Mouse (Mus musculus) urinary bladder, adult 18-20 months (tissue): ENCODE data around the gene Actr3.
"Not testable (repeated sequence)": the region's sequence is repeated elsewhere in the genome, so short reads cannot be mapped to it uniquely, and the experiment has no call there.

Experiments used
- DNase-seq, 2 experiments: peaks; one replicate each; pipeline ENCODE4 v3.0.0; 2022; ENCODE audit warnings: low spot score in 2 of 2, mixed read lengths in 2 of 2

The Actr3 gene

DNA sequence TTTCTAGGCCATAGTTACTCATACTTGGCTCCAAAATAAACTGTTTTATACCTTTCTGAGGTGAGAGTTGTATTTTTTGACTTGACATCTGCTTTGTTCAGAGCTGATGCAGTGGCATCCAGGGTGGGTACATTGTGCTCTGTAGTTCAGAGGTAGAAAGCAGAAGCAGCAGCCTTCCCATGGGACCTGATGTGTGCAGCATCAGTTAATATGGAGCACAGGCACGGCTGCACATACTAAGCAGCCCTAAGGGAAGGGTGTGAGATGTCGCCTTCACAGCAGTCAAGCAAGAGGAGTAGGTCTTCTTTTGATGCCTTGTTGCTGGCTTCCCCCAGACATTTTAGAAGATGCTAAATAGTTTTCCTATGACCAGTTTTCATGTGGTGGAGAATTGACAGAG is 3.3 kb upstream of the Actr3 start:
- no peak for DNase-seq

GRCm38 (mm10) chr1:125437927-125438326 is 2.4 kb upstream of the Actr3 start:
- DNase-seq, result no peak

- DNase-seq, result no peak
Observed at GRCm38 (mm10) chr1:125437161-125437560, 1.6 kb upstream of the Actr3 start.

GRCm38 (mm10) chr1:125435018-125435368 is 534 bp downstream of the Actr3 start:
- no peak for DNase-seq

DNA sequence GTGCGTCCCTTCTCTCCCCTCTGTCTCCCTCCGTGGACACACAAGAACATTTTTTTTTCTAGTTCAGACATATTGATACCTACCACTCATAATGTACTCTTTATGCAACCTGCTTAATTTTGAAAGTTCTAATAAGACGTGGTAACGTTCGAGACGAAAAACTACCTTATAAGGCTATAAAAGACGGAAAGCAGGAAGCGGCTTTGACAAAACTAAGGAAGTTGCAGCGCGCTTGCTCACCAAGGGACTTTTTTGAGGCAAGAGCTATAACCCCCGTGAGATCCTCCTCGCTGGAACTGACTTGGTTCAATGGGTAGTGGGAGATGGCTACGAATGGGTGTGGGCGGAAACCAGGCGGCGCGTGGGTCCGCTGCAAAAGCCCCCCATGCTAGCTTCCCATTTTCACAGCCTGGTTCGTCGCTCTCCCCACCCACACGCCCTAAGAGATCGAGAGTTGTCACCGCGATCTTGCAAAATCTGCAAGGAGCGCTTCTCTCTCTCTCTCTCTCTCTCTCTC is 984 bp downstream of the Actr3 start:
- DNase-seq, result peak; percentile 33 to 42

DNA sequence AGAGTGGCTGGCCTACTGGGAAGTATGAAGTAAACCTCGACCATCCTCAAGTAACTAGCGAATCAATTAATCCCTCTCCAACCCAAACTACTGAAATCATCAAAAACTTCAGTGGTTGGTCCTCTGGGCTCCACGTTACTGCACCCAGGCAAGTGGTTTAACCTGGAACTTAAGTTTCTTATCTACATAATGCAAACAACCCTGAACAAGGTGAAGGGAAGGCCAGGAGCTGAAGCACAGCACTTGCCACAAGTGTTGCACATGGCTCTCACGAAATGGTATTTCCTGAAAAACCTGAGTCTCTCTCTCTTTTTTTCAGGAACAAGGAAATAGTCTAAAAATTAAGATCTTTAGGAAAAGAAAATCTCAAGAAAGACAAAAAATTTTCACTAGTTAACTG is 4.2 kb downstream of the Actr3 start:
- no peak for DNase-seq

- DNase-seq, result no peak
Observed at GRCm38 (mm10) chr1:125430737-125431136, 4.8 kb downstream of the Actr3 start.

DNA sequence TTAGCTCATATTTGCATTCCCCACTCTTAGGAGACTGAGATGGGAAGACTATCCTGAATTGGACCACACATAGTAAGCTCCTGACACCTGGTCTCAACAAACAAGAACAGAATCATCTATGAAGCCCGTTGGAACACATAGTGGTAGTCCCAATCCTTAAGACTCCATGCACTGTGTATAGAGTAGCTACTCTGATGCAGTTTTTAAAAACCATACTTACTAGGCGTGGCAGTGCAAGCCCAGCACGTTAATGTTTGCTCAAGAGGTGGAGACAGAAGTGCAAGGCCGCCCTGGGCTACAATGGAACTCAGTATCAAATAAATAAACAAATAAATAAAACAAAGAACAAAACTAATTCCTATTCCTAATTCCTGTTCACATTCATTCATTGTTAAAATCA is 5.5 kb downstream of the Actr3 start:
- no peak for DNase-seq

DNA sequence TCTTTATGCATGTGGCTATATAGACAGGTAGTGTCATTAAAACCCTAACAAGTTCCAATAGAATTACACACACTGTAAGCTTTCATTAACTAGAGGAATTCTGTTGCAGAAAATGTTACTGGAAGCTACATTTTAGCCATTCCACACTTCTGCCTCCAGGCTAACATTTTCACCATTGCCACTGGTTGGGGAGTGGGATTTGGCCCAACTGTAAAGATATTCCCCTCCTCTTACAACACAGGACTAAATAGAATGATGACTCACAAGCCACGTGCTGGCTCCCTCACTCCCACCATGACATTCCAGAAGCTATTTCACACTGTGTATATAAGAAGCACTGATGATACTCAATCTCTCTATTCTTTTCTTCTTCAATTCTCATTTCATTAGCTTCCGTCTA is 7.2 kb downstream of the Actr3 start:
- DNase-seq, result no peak

- no peak for DNase-seq
Observed at GRCm38 (mm10) chr1:125426387-125427045, 9.0 kb downstream of the Actr3 start.

GRCm38 (mm10) chr1:125419906-125420305 is 15.6 kb downstream of the Actr3 start:
- no peak for DNase-seq

DNA sequence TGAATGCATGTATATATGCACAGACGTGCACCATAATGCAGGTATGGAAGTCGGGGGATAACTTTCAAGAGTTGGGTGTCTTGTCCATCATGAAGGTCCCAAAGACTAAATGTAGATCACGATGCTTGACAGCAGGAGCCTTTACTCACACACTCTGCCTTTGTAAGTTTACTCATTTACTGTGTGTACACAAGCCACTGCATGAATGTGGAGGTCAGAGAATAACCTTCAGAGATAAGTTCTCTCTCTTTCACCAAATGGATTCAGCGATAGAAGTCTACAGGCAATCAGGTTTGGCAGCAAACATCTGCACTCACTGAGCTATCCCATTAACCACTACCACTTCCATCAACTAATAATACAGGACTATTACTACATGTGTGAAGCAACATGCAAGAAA is 16.8 kb downstream of the Actr3 start:
- no peak for DNase-seq

DNA sequence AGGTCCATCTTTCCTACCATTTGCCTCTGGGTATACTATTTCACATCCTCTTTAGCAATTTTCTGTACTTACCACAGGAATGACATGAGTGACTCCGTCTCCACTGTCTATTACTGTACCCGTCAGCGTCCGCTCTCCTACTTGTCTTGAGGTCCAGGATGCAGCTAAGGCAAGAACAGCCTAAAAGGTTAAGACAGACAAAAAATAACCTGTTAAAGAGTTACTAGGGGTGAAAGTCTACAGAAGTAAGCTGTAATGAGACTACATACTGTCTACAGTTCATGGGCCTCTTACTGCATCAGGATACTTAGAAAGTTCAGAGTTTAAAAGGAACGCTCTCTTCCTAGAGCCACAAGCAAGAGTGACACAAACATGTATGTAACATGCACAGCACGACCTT is 28.3 kb downstream of the Actr3 start:
- no peak for DNase-seq

GRCm38 (mm10) chr1:125395391-125395790 is 40.1 kb downstream of the Actr3 start:
- no peak for DNase-seq

- not testable (repeated sequence) for DNase-seq
Observed at GRCm38 (mm10) chr1:125393324-125393723, 42.2 kb downstream of the Actr3 start.

DNA sequence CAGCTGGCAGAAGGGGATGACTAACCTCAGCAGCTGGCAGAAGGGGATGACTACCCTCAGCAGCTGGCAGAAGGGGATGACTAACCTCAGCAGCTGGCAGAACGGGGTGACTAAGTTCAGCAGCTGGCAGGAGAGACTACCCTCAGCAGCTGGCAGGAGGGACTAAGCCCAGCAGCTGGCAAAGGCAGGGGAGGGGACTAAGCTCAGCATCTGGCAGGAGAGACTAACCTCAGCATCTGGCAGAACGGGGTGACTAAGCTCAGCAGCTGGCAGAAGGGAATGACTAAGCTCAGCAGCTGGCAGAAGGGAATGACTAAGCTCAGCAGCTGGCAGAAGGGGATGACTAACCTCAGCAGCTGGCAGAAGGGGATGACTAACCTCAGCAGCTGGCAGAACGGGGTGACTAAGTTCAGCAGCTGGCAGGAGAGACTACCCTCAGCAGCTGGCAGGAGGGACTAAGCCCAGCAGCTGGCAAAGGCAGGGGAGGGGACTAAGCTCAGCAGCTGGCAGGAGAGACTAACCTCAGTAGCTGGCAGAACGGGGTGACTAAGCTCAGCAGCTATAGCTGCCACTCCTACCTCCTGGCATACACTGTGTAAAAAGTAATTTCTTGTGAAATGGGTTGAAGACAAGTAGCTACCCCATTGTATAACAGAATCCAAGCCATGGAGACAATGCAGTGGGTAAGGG is 45.3 kb downstream of the Actr3 start:
- DNase-seq, result not testable (repeated sequence)

DNA sequence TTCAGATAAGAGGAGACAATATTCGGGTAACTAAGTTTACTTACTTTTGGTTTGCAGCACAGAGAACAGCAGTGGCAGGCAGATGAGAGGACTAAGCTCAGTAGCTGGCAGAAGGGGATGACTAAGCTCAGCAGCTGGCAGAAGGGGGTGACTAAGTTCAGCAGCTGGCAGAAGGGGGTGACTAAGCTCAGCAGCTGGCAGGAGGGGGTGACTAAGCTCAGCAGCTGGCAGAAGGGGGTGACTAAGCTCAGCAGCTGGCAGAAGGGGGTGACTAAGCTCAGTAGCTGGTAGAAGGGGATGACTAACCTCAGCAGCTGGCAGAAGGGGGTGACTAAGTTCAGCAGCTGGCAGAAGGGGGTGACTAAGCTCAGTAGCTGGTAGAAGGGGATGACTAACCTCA is 45.9 kb downstream of the Actr3 start:
- DNase-seq, result not testable (repeated sequence)

DNA sequence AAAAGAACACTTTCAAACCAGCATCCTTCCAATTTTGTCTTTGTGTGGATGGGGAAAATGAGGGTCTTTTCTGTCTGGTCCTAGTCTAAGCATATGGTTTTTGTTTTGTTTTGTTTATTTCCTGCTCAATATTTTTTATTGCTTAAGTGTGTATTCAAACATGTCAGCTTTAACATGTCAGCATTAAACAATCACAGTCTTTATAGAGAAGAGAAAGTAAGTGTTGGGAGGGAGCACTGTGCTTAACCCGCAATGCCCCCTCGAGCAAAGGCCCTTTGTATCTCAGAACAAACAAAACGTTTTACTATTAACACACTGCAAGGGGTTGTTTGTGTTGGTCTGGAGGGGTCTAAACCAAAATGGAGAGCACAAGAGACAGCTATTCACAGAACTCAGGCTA is 47.2 kb downstream of the Actr3 start:
- DNase-seq, result no peak

DNA sequence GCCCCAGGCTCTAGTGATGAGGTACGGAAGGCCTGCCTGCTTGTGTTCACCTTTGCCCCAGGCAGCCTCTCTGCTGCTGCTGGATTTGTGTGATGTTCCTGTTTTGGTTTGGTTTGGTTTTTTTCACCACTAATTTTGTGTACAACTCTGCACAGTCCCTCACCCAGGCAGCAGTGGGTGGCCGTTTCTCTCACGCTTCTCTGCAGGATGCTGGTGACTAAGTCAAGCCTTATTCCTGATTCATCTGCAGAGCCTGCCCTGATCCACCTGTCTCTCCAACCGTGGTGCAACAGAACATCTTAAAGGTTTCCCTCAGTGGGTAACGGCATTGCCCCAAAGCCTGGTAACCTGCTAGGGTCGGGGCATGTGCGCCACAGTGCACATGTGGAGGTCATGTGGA is 49.3 kb downstream of the Actr3 start:
- no peak for DNase-seq

- DNase-seq, result no peak
Observed at GRCm38 (mm10) chr1:125382622-125383021, 52.9 kb downstream of the Actr3 start.

GRCm38 (mm10) chr1:125378889-125379288 is 56.6 kb downstream of the Actr3 start:
- DNase-seq, result no peak

DNA sequence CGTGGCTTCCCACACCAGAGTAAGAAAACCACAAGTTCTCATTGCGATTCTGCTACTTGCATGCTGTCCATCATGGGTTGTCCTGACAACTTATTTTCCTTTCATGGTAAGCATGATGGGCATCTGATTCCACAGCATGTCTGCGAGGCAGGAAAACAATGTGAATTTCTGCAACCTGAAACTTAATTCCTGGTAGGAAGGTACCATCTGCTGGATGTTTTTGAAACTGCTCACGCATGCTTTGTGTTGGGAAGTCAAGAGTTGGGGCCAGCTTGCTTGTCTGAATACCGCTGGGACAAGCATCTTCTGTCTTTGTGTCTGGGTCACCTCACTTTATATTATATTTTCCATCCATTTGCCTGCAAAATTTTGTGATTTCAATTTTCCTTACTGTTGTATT is 62.7 kb downstream of the Actr3 start:
- no peak for DNase-seq

DNA sequence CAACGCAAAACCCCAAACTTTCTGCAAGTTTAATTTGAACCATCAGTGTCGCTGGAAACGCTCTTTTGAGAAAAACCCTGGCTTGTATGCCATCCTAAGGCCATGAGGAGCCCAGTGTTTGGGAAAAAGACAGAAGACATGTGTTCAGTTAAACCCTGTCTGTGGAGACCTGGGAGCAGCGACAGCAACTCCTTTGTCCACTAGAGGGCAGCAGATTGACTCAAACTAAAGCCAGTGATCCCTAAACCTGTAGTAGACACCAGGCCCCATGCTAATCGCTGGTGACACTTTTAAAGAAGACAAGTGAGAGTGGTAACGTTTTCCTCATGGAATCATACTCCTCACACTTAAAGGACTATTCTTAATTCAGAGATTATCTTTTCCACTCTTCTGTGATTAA is 64.7 kb downstream of the Actr3 start:
- DNase-seq, result peak; percentile 18 to 36

GRCm38 (mm10) chr1:125365576-125365975 is 70.0 kb downstream of the Actr3 start:
- no peak for DNase-seq
